ENCODE assay signal across 26 mouse cellular contexts in the genomic region with DNA sequence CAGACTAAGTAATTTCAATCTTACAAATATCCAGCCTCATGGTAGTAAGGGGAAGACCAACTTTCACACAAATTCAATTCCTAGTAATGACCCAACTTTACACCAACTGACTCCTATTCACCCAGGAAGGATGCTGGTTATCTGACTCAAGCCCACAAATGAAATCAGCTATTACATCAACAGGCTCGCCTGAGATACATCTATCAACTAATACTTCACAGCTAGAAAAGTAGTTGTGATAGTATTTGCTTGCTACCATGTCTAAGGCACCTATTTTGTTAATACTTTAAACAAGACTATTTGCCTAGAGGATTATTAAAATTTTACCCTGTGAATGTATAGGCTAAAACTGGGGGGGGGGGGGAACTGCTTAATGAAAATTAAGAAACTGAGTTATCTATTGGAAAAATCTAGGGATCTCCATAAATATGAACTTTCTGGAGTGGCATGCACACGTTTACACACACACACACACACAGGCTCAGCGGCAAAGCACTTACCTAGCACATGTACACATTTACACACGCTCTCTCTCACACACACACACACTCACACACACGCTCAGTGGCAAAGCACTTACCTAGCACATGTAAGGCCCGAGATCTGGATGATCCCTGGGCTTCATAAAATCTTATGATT. TPM values are rescaled to one million over a fixed set of nuclear protein-coding genes. Genes with fewer than 3 reads are reported as not detected.
DNase-seq lines count a peak whose midpoint lies in the region; ATAC-seq and TF ChIP-seq lines count a peak whose summit lies in the region.
"Had no signal": no experiment of that assay in that cellular context is flagged by ENCODE, and none has a peak within 500 bp of the region (broad histone marks: within the 10 kb centered on the region; RNA-seq: fewer than 3 reads in every experiment).

No protein-coding gene starts in this region.

- H3K4me3 ChIP-seq in liver, embryonic 12.5 days, result no peak overlapping the region
- H3K4me3 ChIP-seq in CH12.LX (replicated peaks in 1 of 3; ENCODE audit: low read depth in 2 of 3, low read length in 2 of 3, poor library complexity in 1 of 3), result no peak overlapping the region
- H3K4me3 ChIP-seq: embryonic facial prominence, embryonic 13.5 days; embryonic facial prominence, embryonic 15.5 days; erythroblast, embryonic 14.5 days; forebrain, embryonic 10.5 days; forebrain, embryonic 13.5 days; forebrain, embryonic 15.5 days had no signal

- DNase-seq in liver, result no peak
- peak; percentile 34 for DNase-seq in 416B (ENCODE audit: low read depth)
- no peak for DNase-seq in CH12.LX (ENCODE audit: extremely low read depth)
- no peak for DNase-seq in cerebellum, adult 18-20 months
- no peak for DNase-seq in frontal cortex, postnatal 36 days (ENCODE audit: low spot score in 2 of 2)
- DNase-seq: adrenal gland, adult 8-10 months; adrenal gland, postnatal 14 days; adrenal gland, postnatal 36 days; B cell, adult 2 months; cerebellum, adult 11-12 months; cerebellum, adult 8-10 months; cerebellum, adult 9-11 months; cerebellum, postnatal 14 days; cerebellum, postnatal 36 days; embryo, embryonic 11 days; forebrain, postnatal 0 days had no signal

- H3K4me2 ChIP-seq in liver, embryonic 12.5 days, result 0 out of 2 replicates have a peak overlapping the region, but pooled peaks have one; percentile 8
- H3K4me2 ChIP-seq in CH12.LX (ENCODE audit: insufficient read depth, low read depth, poor library complexity, severe bottlenecking), result no peak overlapping the region
- H3K4me2 ChIP-seq: embryonic facial prominence, embryonic 13.5 days; embryonic facial prominence, embryonic 15.5 days; forebrain, embryonic 13.5 days; forebrain, embryonic 15.5 days had no signal

- H3K9me3 ChIP-seq in liver, embryonic 12.5 days (replicated peaks), result no peaks in the 10 kb centered on the region
- no peaks in the 10 kb centered on the region for H3K9me3 ChIP-seq in CH12.LX (replicated peaks; ENCODE audit: low read length)
- H3K9me3 ChIP-seq: embryonic facial prominence, embryonic 13.5 days; embryonic facial prominence, embryonic 15.5 days; forebrain, embryonic 10.5 days; forebrain, embryonic 13.5 days; forebrain, embryonic 15.5 days had no signal

- TF ChIP-seq RAD21 in CH12.LX (IDR thresholded peaks at IDR 0.05; ENCODE audit: low read depth, low read length), result no peak

- peaks cover 78% of the 10 kb centered on the region for H3K36me3 ChIP-seq in liver, embryonic 12.5 days
- H3K36me3 ChIP-seq in CH12.LX (replicated peaks in 1 of 2; ENCODE audit: control insufficient read depth in 1 of 2, insufficient read depth in 1 of 2, low read length in 1 of 2), result peaks cover 46 to 68% of the 10 kb centered on the region in 2 experiments

- H3K27me3 ChIP-seq in liver, embryonic 12.5 days (replicated peaks), result no peaks in the 10 kb centered on the region
- H3K27me3 ChIP-seq in CH12.LX (replicated peaks), result no peaks in the 10 kb centered on the region
- H3K27me3 ChIP-seq: embryonic facial prominence, embryonic 13.5 days; embryonic facial prominence, embryonic 15.5 days; forebrain, embryonic 13.5 days; forebrain, embryonic 15.5 days; Patski had no signal

- ATAC-seq in liver, embryonic 12.5 days, result no peak
- ATAC-seq: activated CD4-positive, CD25-positive, alpha-beta regulatory T cell, adult 4 months; CD4-positive, CD25-positive, alpha-beta regulatory T cell, adult 4 months; forebrain, embryonic 15.5 days; forebrain, postnatal 0 days; Patski had no signal

- H3K27ac ChIP-seq in liver, embryonic 12.5 days, result no peak overlapping the region
- no peak overlapping the region for H3K27ac ChIP-seq in CH12.LX (ENCODE audit: insufficient read depth, low read depth)
- H3K27ac ChIP-seq: embryonic facial prominence, embryonic 13.5 days; embryonic facial prominence, embryonic 15.5 days; forebrain, embryonic 10.5 days; forebrain, embryonic 13.5 days; forebrain, embryonic 15.5 days had no signal

- WGBS in liver, embryonic 12.5 days (ENCODE audit: insufficient replicate concordance), result 76% methylated on average over 6 of the region's 6 CpGs

- in situ Hi-C loops in CH12.LX (cut with MboI; ENCODE audit: low pct_ligation_motif_present, low pct_unique_long_range_greater_than_20kb, low sequenced_read_pairs), result no loop called here

- TF ChIP-seq POLR2A in CH12.LX (IDR thresholded peaks at IDR 0.05; ENCODE audit: low read depth, low read length), result peak; percentile 48; the same call in 1 of the 2 replicates

- TF ChIP-seq CTCF in CH12.LX (conservative IDR thresholded peaks at IDR 0.05 in 1 of 2, IDR thresholded peaks at IDR 0.05 in 1 of 2; ENCODE audit: low read depth in 2 of 2, low read length in 2 of 2), result no peak; a peak in 1 of 4 replicates

- TF ChIP-seq EP300 in CH12.LX (IDR thresholded peaks at IDR 0.05; ENCODE audit: low read length), result no peak

- peaks cover 29% of the 10 kb centered on the region for H3K79me2 ChIP-seq in CH12.LX (replicated peaks; ENCODE audit: control insufficient read depth, extremely low read depth, insufficient read depth, poor library complexity, severe bottlenecking)

- dilution Hi-C loops in CH12.LX (cut with MboI; ENCODE audit: extremely low pct_ligation_motif_present, extremely low pct_unique_long_range_greater_than_20kb, low sequenced_read_pairs), result no loop called here

- peaks cover 62% of the 10 kb centered on the region for H3K4me1 ChIP-seq in liver, embryonic 12.5 days
- peaks cover 2 to 26% of the 10 kb centered on the region in 2 experiments; a peak in 3 of 4 replicates for H3K4me1 ChIP-seq in CH12.LX (ENCODE audit: control insufficient read depth in 1 of 2, insufficient read depth in 2 of 2)

- 0 out of 2 replicates have a peak overlapping the region, but pooled peaks have one; percentile 22 for H3K9ac ChIP-seq in liver, embryonic 12.5 days
- H3K9ac ChIP-seq in CH12.LX (ENCODE audit: insufficient read depth, low read depth), result no peak overlapping the region
- H3K9ac ChIP-seq: embryonic facial prominence, embryonic 13.5 days; embryonic facial prominence, embryonic 15.5 days; forebrain, embryonic 13.5 days; forebrain, embryonic 15.5 days; forebrain, postnatal 0 days had no signal

TF ChIP-seq in CH12.LX, 34 proteins besides CTCF, POLR2A, EP300 and RAD21:
- 0 out of 2 replicates have a peak, but pooled peaks have one; percentile 31 for TF ChIP-seq CHD2 (IDR thresholded peaks at IDR 0.05; ENCODE audit: low read length)
- no peak for TF ChIP-seq NRF1 (IDR thresholded peaks at IDR 0.05; ENCODE audit: low read depth, low read length)
- TF ChIP-seq MAZ (IDR thresholded peaks at IDR 0.05; ENCODE audit: low read depth, low read length), result no peak
- no peak for TF ChIP-seq ZNF384 (IDR thresholded peaks at IDR 0.05; ENCODE audit: low read depth, low read length)
- no peak for TF ChIP-seq CHD1 (IDR thresholded peaks at IDR 0.05; ENCODE audit: low read depth, low read length)
- TF ChIP-seq ZMIZ1 (IDR thresholded peaks at IDR 0.05; ENCODE audit: low read depth, low read length), result peak; percentile 57
- TF ChIP-seq ELF1 (IDR thresholded peaks at IDR 0.05; ENCODE audit: low read depth, low read length), result no peak
- peak; percentile 22; the same call in 1 of the 2 replicates for TF ChIP-seq POLR2AphosphoS2 (IDR thresholded peaks at IDR 0.05; ENCODE audit: low read depth, low read length)

RNA-seq across cellular contexts. Expression of gene Rps3a1, which starts 5.4 kb away (rescaled TPM):
- polyA plus RNA-seq in liver, embryonic 12.5 days (2016; fragmentation: Nextera tagmentation; extraction: Ambion mirVana), result 1,175 and 1,195 TPM in 2 replicates
- total RNA-seq in CH12.LX (2012; rRNA removed), result 3,430 and 3,559 TPM in 2 replicates
- 4,566 and 5,270 TPM in 2 replicates for total RNA-seq in CH12.LX (2014; rRNA removed)
- polyA plus RNA-seq in CH12.LX (2012; ENCODE audit: insufficient read length, low read depth), result 2,244 and 2,512 TPM in 2 replicates
